Comparison of ENCODE assay signal across 8 mouse cellular contexts in the genomic region with DNA sequence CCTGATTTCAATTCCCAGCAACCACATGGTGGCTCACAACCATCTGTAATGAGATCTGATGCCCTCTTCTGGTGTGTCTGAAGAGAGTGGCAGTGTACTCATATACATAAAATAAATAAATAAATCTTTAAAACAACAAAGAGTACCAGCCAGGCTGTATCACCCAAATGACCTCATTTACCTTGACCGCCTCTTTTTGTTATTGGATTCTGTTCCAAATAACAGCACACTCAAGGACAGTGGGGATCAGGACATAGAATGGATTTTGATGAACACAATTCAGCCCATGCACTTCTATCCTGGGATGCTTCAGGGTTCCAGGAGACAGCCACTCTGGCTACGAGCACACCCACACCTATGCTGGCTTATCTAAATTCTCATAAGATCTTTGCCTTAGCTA. TPM values are rescaled to one million over a fixed set of nuclear protein-coding genes. Genes with fewer than 3 reads are reported as not detected.
"Had no signal": no experiment of that assay in that cellular context is flagged by ENCODE, and none has a peak within 500 bp of the region (broad histone marks: within the 10 kb centered on the region; RNA-seq: fewer than 3 reads in every experiment).

No protein-coding gene starts in this region.

RNA-seq across cellular contexts. Expression of gene Slc45a1, which starts 51.5 kb away (rescaled TPM):
- total RNA-seq: megakaryocyte progenitor cell, adult 5-6 weeks had no signal
- polyA plus RNA-seq: liver, embryonic 12.5 days; liver, embryonic 14.5 days; liver, embryonic 16.5 days; lung, adult 2 months; macrophage; myocyte; thymus, postnatal 0 days had no signal
